Mouse (Mus musculus) thymus, postnatal 36 days (tissue): ENCODE measurements around the gene Rad50.

Experiments
- DNase-seq, 2 experiments: peaks; one replicate each; pipeline ENCODE4 v3.0.0; 2022; ENCODE audit warnings: mixed read lengths in 2 of 2

The Rad50 gene

GRCm38 (mm10) chr11:53706934-53707717 lies at the start of gene Rad50:
Rad50 (minus strand) TSS chr11:53707319.
- DNase-seq, result peak; percentile 93 to 95

- peak in 1 of 2 experiments; percentile 46 for DNase-seq
Observed at GRCm38 (mm10) chr11:53755011-53755595, 48.0 kb upstream of the Rad50 start.

GRCm38 (mm10) chr11:53749716-53750352 lies 42.7 kb upstream of the Rad50 start:
- no peak for DNase-seq

- DNase-seq, result peak in 1 of 2 experiments; percentile 59
Observed at GRCm38 (mm10) chr11:53749306-53749705, 42.2 kb upstream of the Rad50 start.

GRCm38 (mm10) chr11:53748614-53749013 lies 41.5 kb upstream of the Rad50 start:
- no peak for DNase-seq

GRCm38 (mm10) chr11:53747985-53748384 lies 40.9 kb upstream of the Rad50 start:
- DNase-seq, result no peak

GRCm38 (mm10) chr11:53745260-53745659 lies 38.1 kb upstream of the Rad50 start:
- no peak for DNase-seq

GRCm38 (mm10) chr11:53742353-53742752 lies 35.2 kb upstream of the Rad50 start:
- DNase-seq, result no peak

- DNase-seq, result peak; percentile 59 to 61
Observed at GRCm38 (mm10) chr11:53737573-53737946, 30.4 kb upstream of the Rad50 start.

- DNase-seq, result peak; percentile 69
Observed at GRCm38 (mm10) chr11:53736771-53737572, 29.9 kb upstream of the Rad50 start.

- peak; percentile 60 to 71 for DNase-seq
Observed at GRCm38 (mm10) chr11:53735682-53736245, 28.6 kb upstream of the Rad50 start.

GRCm38 (mm10) chr11:53734970-53735681 lies 28.0 kb upstream of the Rad50 start:
- DNase-seq, result no peak

GRCm38 (mm10) chr11:53734431-53734830 lies 27.3 kb upstream of the Rad50 start:
- DNase-seq, result no peak

GRCm38 (mm10) chr11:53733824-53734223 lies 26.7 kb upstream of the Rad50 start:
- DNase-seq, result no peak

GRCm38 (mm10) chr11:53732244-53732643 lies 25.1 kb upstream of the Rad50 start:
- no peak for DNase-seq

- DNase-seq, result no peak
Observed at GRCm38 (mm10) chr11:53731457-53731856, 24.3 kb upstream of the Rad50 start.

GRCm38 (mm10) chr11:53720715-53721114 lies 13.6 kb upstream of the Rad50 start, which contains the start of gene Il5:
Il5 (plus strand) TSS chr11:53720794.
- DNase-seq, result no peak

- DNase-seq, result no peak
Observed at GRCm38 (mm10) chr11:53719701-53720100, 12.6 kb upstream of the Rad50 start.

GRCm38 (mm10) chr11:53707718-53708009 lies 545 bp upstream of the Rad50 start:
- no peak for DNase-seq

GRCm38 (mm10) chr11:53706236-53706933 lies 734 bp downstream of the Rad50 start:
- DNase-seq, result peak; percentile 68 to 76

- DNase-seq, result no peak
Observed at GRCm38 (mm10) chr11:53699351-53699750, 7.8 kb downstream of the Rad50 start.
